Mouse (Mus musculus): ENCODE data around the gene Olfr890.
"Not testable (repeated sequence)": the region's sequence is repeated elsewhere in the genome, so short reads cannot be mapped to it uniquely, and the experiment has no call there.

Gene Olfr890

DNA sequence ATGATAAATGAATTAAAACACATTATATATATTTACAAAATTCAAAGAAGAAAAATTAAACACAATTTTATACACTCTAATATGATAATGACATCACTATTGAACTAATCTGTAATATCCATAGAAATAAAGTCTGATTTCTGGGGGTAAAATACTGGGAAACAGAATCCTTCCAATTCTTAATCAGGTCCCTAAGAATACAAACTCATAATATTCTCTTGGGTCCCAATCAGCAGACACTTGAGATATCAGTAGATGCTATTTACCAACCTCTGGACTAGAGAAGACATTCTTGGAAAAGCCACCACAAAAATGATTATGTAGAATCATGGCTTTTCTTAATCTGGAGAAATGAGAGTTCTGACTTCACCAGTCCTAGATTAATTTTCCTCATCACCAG, at the start of gene Olfr890:
Gene Olfr890 (plus strand): TSS at position 301 of the 400 bp plus-strand sequence.
- no peak for DNase-seq (ENCODE audit: low spot score)

- DNase-seq (ENCODE audit: low spot score), result no peak
Measured at GRCm38 (mm10) chr9:38107828-38108227, 34.5 kb upstream of the Olfr890 start, which contains the start of gene Olfr888. Gene Olfr888, plus strand, starts transcription at chr9:38108128.

DNA sequence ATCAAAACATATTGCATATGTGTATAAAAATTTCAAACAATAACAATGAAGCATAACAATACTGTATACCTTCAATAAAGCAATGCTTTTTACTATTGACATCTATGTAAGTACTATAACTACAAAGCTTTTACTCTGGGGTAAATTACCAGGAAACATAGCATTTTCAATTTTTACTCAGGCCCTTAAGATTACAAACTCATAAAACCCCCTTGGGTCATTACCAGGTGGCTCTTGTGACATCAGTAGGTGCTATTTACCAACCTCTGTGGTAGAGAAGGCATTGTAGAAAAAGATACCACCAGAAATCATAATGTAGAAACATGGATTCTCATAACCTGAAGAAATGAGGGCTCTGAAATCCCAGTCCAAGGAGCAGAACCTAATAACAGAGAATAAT, 27.4 kb upstream of the Olfr890 start, which contains the start of gene Olfr889:
Gene Olfr889 (plus strand): TSS at position 301 of the 400 bp plus-strand sequence.
- no peak for DNase-seq (ENCODE audit: low spot score)

- not testable (repeated sequence) for DNase-seq (ENCODE audit: low spot score)
Measured at GRCm38 (mm10) chr9:38168341-38168740, 26.0 kb downstream of the Olfr890 start.

- DNase-seq (ENCODE audit: low spot score), result no peak
Measured at GRCm38 (mm10) chr9:38180721-38181120, 38.4 kb downstream of the Olfr890 start, which contains the start of gene Olfr891. Gene Olfr891, minus strand, starts transcription at chr9:38180821.
